Mouse (Mus musculus) MEL (cell line): Measurements from ENCODE around the gene Rapgef1. TPM values are rescaled to one million over a fixed set of nuclear protein-coding genes. Genes with fewer than 3 reads are reported as not detected.

Source experiments
- DNase-seq: peaks from one replicate; pipeline ENCODE4 v3.0.0; 2011; ENCODE audit warnings: low read depth, low spot score
- H3K27ac ChIP-seq: 2 replicates; pipeline ENCODE4 v1.5.1; 2012; ENCODE audit warnings: low read depth, mild to moderate bottlenecking, control low read depth, low read length, moderate library complexity; ENCODE audit not compliant: control insufficient read depth
- H3K27me3 ChIP-seq, 2 experiments: fragments of 150-350 bp in 1 of 2; sonication (generic) in 1 of 2; 2 replicates each; pipeline ENCODE4 v1.6.1; 2012; ENCODE audit warnings: low read length in 2 of 2, mild to moderate bottlenecking in 2 of 2, improper control_type of control experiment in 1 of 2, moderate library complexity in 1 of 2; ENCODE audit not compliant: insufficient read depth in 2 of 2, control insufficient read depth in 1 of 2
- H3K36me3 ChIP-seq, 2 experiments: 2 replicates each; pipeline ENCODE4 v1.6.1; 2012 to 2014; ENCODE audit warnings: low read length in 2 of 2, improper control_type of control experiment in 1 of 2, inconsistent platforms in 1 of 2, mild to moderate bottlenecking in 1 of 2; ENCODE audit not compliant: insufficient read depth in 2 of 2, control insufficient read depth in 1 of 2
- H3K4me1 ChIP-seq, 2 experiments: fragments of 150-350 bp in 1 of 2; sonication (generic) in 1 of 2; 2 replicates each; pipeline ENCODE4 v1.6.1; 2012; ENCODE audit warnings: low read length in 2 of 2, improper control_type of control experiment in 1 of 2, mild to moderate bottlenecking in 1 of 2; ENCODE audit not compliant: insufficient read depth in 2 of 2, control insufficient read depth in 1 of 2
- H3K4me3 ChIP-seq, 2 experiments: fragments of 150-350 bp in 1 of 2; sonication (generic) in 1 of 2; 2 replicates each; pipeline ENCODE4 v1.5.1; 2012; ENCODE audit warnings: low read depth in 2 of 2, low read length in 2 of 2, mild to moderate bottlenecking in 2 of 2, moderate library complexity in 2 of 2, control low read depth in 1 of 2, improper control_type of control experiment in 1 of 2; ENCODE audit not compliant: control insufficient read depth in 1 of 2, insufficient read depth in 1 of 2
- H3K79me2 ChIP-seq: 2 replicates; pipeline ENCODE4 v1.6.1; 2012; ENCODE audit warnings: mild to moderate bottlenecking, low read length, moderate library complexity; ENCODE audit not compliant: control insufficient read depth, poor library complexity, insufficient read depth
- H3K9ac ChIP-seq: 2 replicates; pipeline ENCODE4 v1.6.1; 2012; ENCODE audit warnings: low read depth, mild to moderate bottlenecking, control low read depth, low read length, moderate library complexity; ENCODE audit not compliant: control insufficient read depth, poor library complexity, severe bottlenecking
- H3K9me3 ChIP-seq: fragments of 150-350 bp; sonication (generic); replicated peaks from 2 replicates; pipeline ENCODE4 v1.6.1; 2012; ENCODE audit warnings: mild to moderate bottlenecking, low read length, improper control_type of control experiment, moderate library complexity; ENCODE audit not compliant: insufficient read depth
- BHLHE40 ChIP-seq: IDR thresholded peaks from 2 replicates; pipeline ENCODE4 v1.6.1; 2012; ENCODE audit warnings: low read depth, mild to moderate bottlenecking, inconsistent platforms, low read length, improper control_type of control experiment, borderline replicate concordance
- CHD2 ChIP-seq: IDR thresholded peaks from 2 replicates; pipeline ENCODE4 v1.6.1; 2011; ENCODE audit warnings: low read length, improper control_type of control experiment
- CTCF ChIP-seq, 3 experiments: IDR thresholded peaks in 2 of 3; conservative IDR thresholded peaks in 1 of 3; 2 replicates each; pipeline ENCODE4 v1.5.1; 2011 to 2012; ENCODE audit warnings: low read length in 3 of 3, low read depth in 2 of 3, mild to moderate bottlenecking in 2 of 3, improper control_type of control experiment in 1 of 3, inconsistent platforms in 1 of 3, mixed read lengths in 1 of 3, moderate library complexity in 1 of 3; ENCODE audit not compliant: control insufficient read depth in 1 of 3, insufficient read depth in 1 of 3, poor library complexity in 1 of 3, severe bottlenecking in 1 of 3
- EP300 ChIP-seq, 2 experiments: IDR thresholded peaks; 2 replicates each; pipeline ENCODE4 v1.6.1; 2011; ENCODE audit warnings: improper control_type of control experiment in 2 of 2, low read length in 2 of 2, low read depth in 1 of 2, mild to moderate bottlenecking in 1 of 2
- GATA1 ChIP-seq: IDR thresholded peaks from 2 replicates; pipeline ENCODE4 v1.6.1; 2011; ENCODE audit warnings: low read depth, low read length, improper control_type of control experiment
- JUND ChIP-seq: IDR thresholded peaks from 2 replicates; pipeline ENCODE4 v1.6.1; 2011; ENCODE audit warnings: low read depth, mild to moderate bottlenecking, improper control_type of control experiment, low read length
- KAT2A ChIP-seq: conservative IDR thresholded peaks from 2 replicates; pipeline ENCODE4 v1.6.1; 2012; ENCODE audit warnings: low read depth, low read length, improper control_type of control experiment, inconsistent platforms
- MAFK ChIP-seq: IDR thresholded peaks from 2 replicates; pipeline ENCODE4 v1.6.1; 2011; ENCODE audit warnings: low read depth, mild to moderate bottlenecking, low read length, improper control_type of control experiment, borderline replicate concordance
- MAZ ChIP-seq: IDR thresholded peaks from 2 replicates; pipeline ENCODE4 v1.6.1; 2012; ENCODE audit warnings: low read depth, mild to moderate bottlenecking, inconsistent platforms, low read length, improper control_type of control experiment
- MEF2A ChIP-seq: IDR thresholded peaks from 2 replicates; pipeline ENCODE4 v1.6.1; 2014; ENCODE audit warnings: low read depth, mild to moderate bottlenecking, inconsistent platforms, low read length, improper control_type of control experiment; ENCODE audit not compliant: poor library complexity, insufficient replicate concordance, severe bottlenecking; ENCODE audit errors: extremely low read depth
- NELFE ChIP-seq: IDR thresholded peaks from 2 replicates; pipeline ENCODE4 v1.6.1; 2011; ENCODE audit warnings: low read depth, low read length, improper control_type of control experiment
- POLR2A ChIP-seq, 2 experiments: IDR thresholded peaks; 2 replicates each; pipeline ENCODE4 v1.6.1; 2011 to 2012; ENCODE audit warnings: low read length in 2 of 2, mild to moderate bottlenecking in 2 of 2, control low read depth in 1 of 2, improper control_type of control experiment in 1 of 2, low read depth in 1 of 2, moderate library complexity in 1 of 2; ENCODE audit not compliant: control insufficient read depth in 1 of 2, insufficient read depth in 1 of 2, poor library complexity in 1 of 2
- POLR2AphosphoS5 ChIP-seq: IDR thresholded peaks from 2 replicates; pipeline ENCODE4 v1.6.1; 2012; ENCODE audit warnings: low read depth, borderline replicate concordance, mild to moderate bottlenecking, inconsistent platforms, low read length, moderate library complexity, mixed read lengths
- RAD21 ChIP-seq: IDR thresholded peaks from 2 replicates; pipeline ENCODE4 v1.6.1; 2011; ENCODE audit warnings: mild to moderate bottlenecking, low read depth, low read length, improper control_type of control experiment
- SIN3A ChIP-seq: IDR thresholded peaks from 2 replicates; pipeline ENCODE4 v1.6.1; 2012; ENCODE audit warnings: low read length, improper control_type of control experiment, inconsistent platforms
- SMC3 ChIP-seq: IDR thresholded peaks from 2 replicates; pipeline ENCODE4 v1.6.1; 2011; ENCODE audit warnings: low read depth, low read length, improper control_type of control experiment
- TBP ChIP-seq: IDR thresholded peaks from 2 replicates; pipeline ENCODE4 v1.8.0; 2011; ENCODE audit warnings: low read depth, low read length, improper control_type of control experiment
- TCF12 ChIP-seq: IDR thresholded peaks from 2 replicates; pipeline ENCODE4 v1.6.1; 2014; ENCODE audit warnings: low read depth, mild to moderate bottlenecking, inconsistent platforms, low read length, improper control_type of control experiment, moderate library complexity
- USF1 ChIP-seq: IDR thresholded peaks from 2 replicates; pipeline ENCODE4 v1.6.1; 2014; ENCODE audit warnings: low read depth, mild to moderate bottlenecking, inconsistent platforms, low read length, improper control_type of control experiment, moderate library complexity
- ZC3H11A ChIP-seq: IDR thresholded peaks from 2 replicates; pipeline ENCODE4 v1.6.1; 2012; ENCODE audit warnings: low read depth, mild to moderate bottlenecking, inconsistent platforms, low read length, improper control_type of control experiment
- ZKSCAN1 ChIP-seq: IDR thresholded peaks from 2 replicates; pipeline ENCODE4 v1.6.1; 2012; ENCODE audit warnings: low read depth, mild to moderate bottlenecking, inconsistent platforms, low read length, improper control_type of control experiment, moderate library complexity
- ZMIZ1 ChIP-seq: IDR thresholded peaks from 2 replicates; pipeline ENCODE4 v1.6.1; 2012; ENCODE audit warnings: low read depth, mild to moderate bottlenecking, inconsistent platforms, low read length, improper control_type of control experiment, moderate library complexity
- polyA plus RNA-seq, 2 experiments: library from polyadenylated mRNA; stranded (reverse) in 1 of 2; unstranded in 1 of 2; fragments of >175 nt in 1 of 2; fragments of >200 nt in 1 of 2; gene quantifications; 2 replicates each; pipeline versions ENCODE4 v1.2.1 to v1.2.4; 2012; ENCODE audit warnings: low replicate concordance in 2 of 2, low read depth in 1 of 2; ENCODE audit not compliant: insufficient read length in 2 of 2, insufficient read depth in 1 of 2, missing spikeins in 1 of 2
- total RNA-seq: library from RNA; depleted of rRNA; stranded (reverse); fragments of 300-350 nt; gene quantifications from 2 replicates; pipeline ENCODE4 v1.2.3, GENCODE M21; 2012

Rapgef1 gene
- total and polyA plus RNA-seq, 3 experiments: 57.2 to 88.3 (median 77.0) TPM

DNA sequence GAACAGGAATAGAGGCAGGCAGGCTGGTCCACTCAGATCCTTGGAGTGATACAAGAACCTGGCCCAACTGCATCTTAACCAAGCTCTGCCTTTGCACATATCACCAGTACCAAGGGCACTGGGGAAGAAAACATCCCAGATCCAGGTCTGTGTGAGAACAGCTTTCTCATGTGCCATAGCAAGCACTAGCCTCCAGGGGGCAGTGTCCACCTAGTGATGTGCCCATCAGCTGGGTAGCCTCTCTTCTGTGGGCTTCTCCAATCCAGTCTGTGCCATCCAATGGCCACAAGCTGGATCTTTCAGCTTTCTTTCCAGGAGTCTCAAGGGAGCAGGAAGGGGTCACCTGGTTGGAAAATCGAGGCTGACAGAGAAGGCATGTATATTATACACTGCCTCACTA is 145.3 kb downstream of the Rapgef1 start:
- H3K79me2 ChIP-seq: no peaks in the 10 kb centered on the region
- no peaks in the 10 kb centered on the region for H3K4me1 ChIP-seq
- no peak overlapping the region for H3K27ac ChIP-seq
- no peaks in the 10 kb centered on the region for H3K36me3 ChIP-seq
- TF ChIP-seq ZC3H11A: peak; percentile 82
- no peak for TF ChIP-seq ZKSCAN1
- TF ChIP-seq RAD21: peak; percentile 91
- peak; percentile 93 to 97 (median 97) for TF ChIP-seq CTCF (IDR thresholded peaks at IDR 0.05 in 2 of 3, conservative IDR thresholded peaks at IDR 0.05 in 1 of 3; ENCODE audit: control insufficient read depth in 1 of 3, insufficient read depth in 1 of 3, low read depth in 2 of 3, low read length in 3 of 3, poor library complexity in 1 of 3, severe bottlenecking in 1 of 3)
- peak; percentile 17; the same call in 1 of the 2 replicates for TF ChIP-seq SIN3A
- no peak for TF ChIP-seq TCF12
- peak; percentile 77 for TF ChIP-seq SMC3
- peak; percentile 69 for DNase-seq
- H3K4me3 ChIP-seq: no peak overlapping the region
- H3K9ac ChIP-seq: no peak overlapping the region
- H3K9me3 ChIP-seq: no peaks in the 10 kb centered on the region
- H3K27me3 ChIP-seq: no peaks in the 10 kb centered on the region

DNA sequence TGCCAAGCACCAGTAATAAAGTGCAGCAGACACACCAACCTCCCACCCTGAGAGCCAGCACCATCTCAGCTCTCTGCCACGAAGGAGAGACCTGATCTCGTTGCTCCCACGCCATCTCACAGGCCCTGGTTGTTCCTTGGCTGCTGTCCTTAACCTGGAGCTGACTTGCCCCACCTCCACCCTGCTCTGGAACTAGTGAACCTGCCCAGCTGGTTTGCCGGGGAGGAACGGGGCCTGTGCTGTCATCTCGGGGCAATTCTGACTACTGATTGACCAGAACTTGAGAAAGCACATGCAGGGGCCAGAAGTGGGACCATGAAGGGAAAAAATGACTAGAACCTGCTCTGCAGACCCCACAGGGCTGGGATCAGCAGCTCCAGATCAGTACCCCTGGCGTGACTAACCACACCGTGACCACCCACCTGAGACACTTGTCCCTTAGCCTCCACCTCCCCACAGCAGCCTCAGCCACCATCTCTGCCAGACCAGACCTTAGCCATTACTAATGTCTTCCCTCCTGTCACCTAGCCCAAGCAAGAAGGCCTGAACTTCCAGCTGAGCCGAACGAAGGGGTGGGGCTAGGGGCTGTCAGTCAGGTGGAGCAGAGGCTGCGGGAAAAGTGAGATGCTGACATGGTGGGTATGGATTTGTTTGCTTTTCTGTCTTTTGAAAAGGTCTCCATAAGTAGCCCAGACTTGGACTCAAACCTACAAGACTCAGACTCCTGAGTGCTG is 148.6 kb downstream of the Rapgef1 start:
- Histone ChIP-seq H3K4me1 (peaks cover 0 to 3% of the 10 kb centered on the region in 2 experiments; a peak in 2 of 4 replicates), H3K4me3 (no peak overlapping the region), H3K27ac (no peak overlapping the region), H3K79me2 (no peaks in the 10 kb centered on the region), H3K9me3 (no peaks in the 10 kb centered on the region), H3K27me3 (no peaks in the 10 kb centered on the region), H3K36me3 (no peaks in the 10 kb centered on the region), H3K9ac (no peak overlapping the region)
- TF ChIP-seq NELFE: no peak
- no peak for TF ChIP-seq TBP
- TF ChIP-seq MEF2A: no peak
- no peak for TF ChIP-seq POLR2AphosphoS5
- TF ChIP-seq GATA1: no peak
- no peak for TF ChIP-seq CTCF (IDR thresholded peaks at IDR 0.05 in 2 of 3, conservative IDR thresholded peaks at IDR 0.05 in 1 of 3; ENCODE audit: control insufficient read depth in 1 of 3, insufficient read depth in 1 of 3, low read depth in 2 of 3, low read length in 3 of 3, poor library complexity in 1 of 3, severe bottlenecking in 1 of 3)
- no peak for TF ChIP-seq SMC3
- no peak for TF ChIP-seq KAT2A
- no peak for TF ChIP-seq CHD2
- TF ChIP-seq JUND: no peak
- TF ChIP-seq MAZ: no peak
- TF ChIP-seq ZMIZ1: no peak
- no peak for TF ChIP-seq USF1
- no peak for TF ChIP-seq BHLHE40
- TF ChIP-seq EP300 (IDR thresholded peaks at IDR 0.05; ENCODE audit: low read depth in 1 of 2, low read length in 2 of 2): no peak
- TF ChIP-seq MAFK: no peak
- no peak for TF ChIP-seq POLR2A (IDR thresholded peaks at IDR 0.05; ENCODE audit: control insufficient read depth in 1 of 2, insufficient read depth in 1 of 2, low read depth in 1 of 2, low read length in 2 of 2, poor library complexity in 1 of 2)
- TF ChIP-seq ZC3H11A: no peak
- no peak for DNase-seq
